Mouse (Mus musculus): Measurements from ENCODE around the gene Pih1d1. TPM values are rescaled to one million over a fixed set of nuclear protein-coding genes. Genes with fewer than 3 reads are reported as not detected.
"Not testable (repeated sequence)": the region's sequence is repeated elsewhere in the genome, so short reads cannot be mapped to it uniquely, and the experiment has no call there.

Pih1d1 gene
- polyA plus RNA-seq, 1 experiment, result 62.5 TPM

- DNase-seq (ENCODE audit: low read depth, low spot score), result not testable (repeated sequence)
- 58% methylated on average over 5 of the region's 5 CpGs for WGBS
Measured at GRCm38 (mm10) chr7:45125649-45126048, 28.5 kb upstream of the Pih1d1 start.

DNA sequence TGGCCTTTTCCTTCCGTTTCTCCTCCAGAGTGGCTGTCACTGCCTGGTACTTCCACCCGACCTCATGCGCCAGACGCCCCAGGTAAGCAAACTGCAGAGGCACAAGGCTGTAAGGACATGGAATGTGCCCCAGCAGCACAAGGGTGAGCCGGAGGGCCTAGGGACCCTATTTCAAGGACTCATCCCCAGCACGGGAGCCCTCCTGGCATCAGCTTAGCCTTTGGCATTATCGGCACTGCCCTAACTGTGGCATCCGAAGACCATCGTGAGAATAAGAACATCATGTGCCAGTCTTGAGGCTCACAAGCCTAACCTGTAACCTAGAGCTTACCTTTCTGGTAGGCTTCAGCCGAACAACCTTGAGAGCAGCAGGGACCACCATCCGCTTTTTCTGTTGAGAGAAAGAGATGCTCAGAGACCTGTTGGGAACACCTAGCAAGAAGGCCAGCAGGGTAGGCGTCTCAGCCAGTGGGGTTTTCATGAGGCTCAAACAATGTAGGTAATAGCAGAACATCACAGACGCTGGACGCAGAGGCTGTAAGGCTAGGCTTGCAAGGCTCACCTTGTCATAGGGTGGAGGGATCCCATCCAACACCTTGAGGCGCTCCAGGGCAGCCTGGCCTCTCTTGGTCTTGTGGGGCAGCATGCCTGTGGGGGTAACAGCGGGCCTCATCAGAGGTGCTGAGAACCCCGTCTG is 27.8 kb upstream of the Pih1d1 start:
- no peak for DNase-seq (ENCODE audit: low read depth, low spot score)
- WGBS, result 63% methylated on average over 17 of the region's 17 CpGs

DNA sequence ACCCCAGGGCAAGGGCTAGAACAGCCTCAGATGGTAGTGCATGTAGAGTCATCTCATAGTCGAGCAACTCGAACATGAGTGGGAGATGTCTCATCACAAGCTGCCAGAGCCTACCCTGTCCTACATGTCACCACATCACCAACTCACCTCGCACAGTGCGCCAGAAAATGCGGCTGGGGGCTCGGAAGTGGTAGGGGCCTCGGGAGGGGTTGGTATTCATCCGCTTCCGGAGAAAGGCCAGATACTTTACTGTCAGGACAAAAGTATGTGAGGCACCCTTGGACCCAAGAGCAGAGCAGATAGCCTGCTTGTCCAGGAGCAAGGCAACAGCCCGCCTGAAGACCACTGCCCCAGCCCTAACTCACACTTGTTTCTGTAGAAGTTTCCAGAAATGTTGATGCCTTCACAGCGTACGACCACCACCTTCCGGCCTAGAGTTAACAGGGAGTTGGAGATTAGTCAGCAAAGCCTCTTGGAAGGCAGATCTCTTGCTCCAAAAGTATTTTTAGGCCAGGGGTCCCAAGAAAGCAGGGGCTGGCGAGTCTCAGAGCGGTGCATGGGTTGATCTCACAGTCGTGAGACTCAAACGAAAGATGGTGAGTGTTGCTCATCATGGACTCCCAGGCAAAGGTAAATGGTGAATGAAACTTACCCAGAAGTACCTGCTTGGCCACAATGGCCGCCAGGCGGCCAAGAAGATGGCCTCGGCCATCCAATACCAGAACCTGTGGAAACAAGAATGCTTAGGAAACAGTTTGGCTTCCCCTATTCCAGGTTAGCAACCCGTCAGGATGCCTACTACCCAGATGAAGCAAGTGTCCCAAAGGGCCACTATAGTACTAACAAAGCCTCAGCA is 27.0 kb upstream of the Pih1d1 start:
- WGBS, result 24% methylated on average over 21 of the region's 21 CpGs
- no peak for DNase-seq (ENCODE audit: low read depth, low spot score)

- DNase-seq (ENCODE audit: low read depth, low spot score), result no peak
- under 1% methylated on average over 6 of the region's 6 CpGs for WGBS
Measured at GRCm38 (mm10) chr7:45127700-45128224, 26.3 kb upstream of the Pih1d1 start.

- WGBS, result under 1% methylated on average over 48 of the region's 48 CpGs
- peak; percentile 98 for DNase-seq (ENCODE audit: low read depth, low spot score)
Measured at GRCm38 (mm10) chr7:45128624-45129246, 25.4 kb upstream of the Pih1d1 start, which contains the start of gene Rpl13a. Rpl13a (minus strand) TSS chr7:45128761.

DNA sequence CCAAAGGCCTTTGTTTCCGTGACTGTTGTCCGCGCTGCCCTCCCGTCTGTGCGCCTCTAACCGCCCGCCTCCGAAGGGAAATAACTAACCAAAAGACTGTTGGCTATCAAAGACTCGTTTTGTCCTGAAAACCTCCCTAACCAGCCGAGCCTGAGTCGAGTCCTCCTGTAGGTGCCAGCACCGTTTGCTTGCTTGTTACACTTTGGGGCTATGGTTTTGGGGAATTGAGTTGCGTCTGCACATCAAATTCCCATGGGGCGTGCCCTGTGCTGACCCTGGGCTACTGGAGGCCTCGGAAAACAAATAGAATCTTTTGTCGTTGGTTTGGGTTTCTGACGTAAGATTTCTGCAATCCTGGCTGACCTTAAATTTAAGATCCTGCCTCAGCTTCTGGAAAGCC is 24.8 kb upstream of the Pih1d1 start:
- 2% methylated on average over 17 of the region's 17 CpGs for WGBS
- DNase-seq (ENCODE audit: low read depth, low spot score), result no peak

- WGBS, result 72% methylated on average over 15 of the region's 15 CpGs
- no peak for DNase-seq (ENCODE audit: low read depth, low spot score)
Measured at GRCm38 (mm10) chr7:45129776-45130512, 24.2 kb upstream of the Pih1d1 start.

DNA sequence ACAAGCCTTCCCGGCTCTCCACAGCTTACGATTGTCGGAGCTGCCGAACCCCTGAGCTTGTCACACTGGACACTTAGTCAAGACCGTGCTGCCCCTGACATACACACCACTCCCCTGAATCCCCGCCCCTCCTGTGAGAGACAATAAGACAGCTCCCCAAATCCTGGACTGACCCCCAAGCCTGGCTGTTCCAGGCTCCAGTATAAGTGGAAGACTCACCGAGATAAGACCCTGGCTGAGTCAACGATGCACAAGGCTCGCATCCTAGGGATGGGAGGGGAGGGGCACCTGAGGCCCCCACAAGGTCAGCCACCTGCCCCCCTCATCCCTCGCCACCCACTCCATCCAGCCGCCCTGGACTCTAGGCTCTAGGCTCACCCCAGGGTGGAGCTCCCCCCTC is 22.3 kb upstream of the Pih1d1 start:
- 92% methylated on average over 11 of the region's 11 CpGs for WGBS
- DNase-seq (ENCODE audit: low read depth, low spot score), result no peak

DNA sequence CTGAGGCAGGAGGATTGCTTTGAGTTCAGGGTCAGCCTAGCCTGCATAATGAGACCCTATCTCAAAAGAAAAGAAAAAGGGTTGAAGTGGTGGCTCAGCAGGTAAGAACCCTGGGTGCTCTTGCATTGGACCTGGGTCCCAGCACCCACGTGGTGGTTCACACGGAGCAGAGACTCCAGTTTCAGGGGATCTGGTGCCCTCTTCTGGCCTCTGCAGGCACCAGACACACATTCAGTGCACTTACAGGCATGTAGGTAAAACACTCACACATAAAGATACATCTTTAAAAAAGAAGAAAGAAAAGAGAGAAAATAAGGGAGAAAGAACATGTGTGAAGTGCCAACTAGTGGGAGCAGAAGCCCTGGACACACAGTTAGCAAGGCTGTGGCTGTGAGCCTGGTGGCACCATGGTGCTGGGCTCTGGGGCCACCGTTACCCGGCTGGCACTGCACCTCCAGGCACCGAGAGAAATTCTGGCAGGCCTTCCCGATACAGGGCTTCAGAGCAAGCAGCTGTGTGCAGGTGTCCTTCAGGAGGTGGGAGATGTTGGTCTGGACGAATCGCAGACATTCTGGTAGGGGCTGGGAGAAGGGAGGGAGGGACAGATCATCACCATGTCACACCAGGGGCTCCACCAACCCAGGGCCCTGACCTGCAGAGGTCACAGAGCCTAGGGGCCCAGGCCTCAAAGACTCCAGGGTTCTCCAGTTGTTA is 20.5 kb upstream of the Pih1d1 start:
- no peak for DNase-seq (ENCODE audit: low read depth, low spot score)
- 79% methylated on average over 8 of the region's 8 CpGs for WGBS

DNA sequence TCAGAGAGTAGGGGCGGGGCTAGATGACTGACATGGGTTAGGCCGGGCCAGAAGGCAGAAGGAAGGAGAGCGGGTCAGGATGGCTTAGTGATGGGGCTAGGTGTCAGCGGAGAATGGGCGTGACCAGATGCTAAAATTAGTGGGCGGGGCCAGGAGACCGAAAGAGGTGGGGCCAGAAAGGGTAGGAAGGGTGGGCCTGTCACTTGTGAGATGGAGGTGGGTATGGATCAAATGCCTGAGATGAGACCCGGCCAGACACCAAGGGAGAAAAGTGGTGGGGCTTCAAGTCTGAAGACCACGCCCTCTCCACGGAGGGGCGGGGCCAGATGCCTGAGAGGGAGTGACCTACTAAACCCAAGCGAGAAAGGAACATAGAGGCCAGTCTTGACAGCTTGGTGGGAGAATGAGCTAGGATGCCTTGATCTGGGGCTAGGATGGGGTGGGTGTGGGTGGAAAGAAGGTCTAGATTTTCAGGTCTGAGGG is 19.5 kb upstream of the Pih1d1 start:
- DNase-seq (ENCODE audit: low read depth, low spot score), result no peak
- 25% methylated on average over 12 of the region's 12 CpGs for WGBS

DNA sequence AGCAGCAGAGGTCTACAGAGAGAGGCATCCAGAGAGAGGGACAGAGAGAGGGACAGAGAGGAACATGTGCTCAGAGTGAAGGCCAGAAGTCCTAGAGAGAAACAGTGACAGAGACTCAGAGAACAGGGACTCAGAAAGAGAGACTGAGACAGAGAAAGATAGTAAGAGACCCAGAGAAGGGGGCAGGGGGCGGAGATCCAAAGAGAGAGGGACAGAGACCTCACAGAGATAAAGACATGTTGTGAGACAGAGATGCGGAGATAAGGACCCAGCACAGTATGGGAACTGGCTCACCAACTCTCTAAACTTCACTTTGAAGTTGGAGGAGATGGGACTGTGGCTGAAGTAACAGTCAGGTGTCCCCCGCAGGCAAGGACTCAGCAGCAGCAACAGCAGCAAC is 18.7 kb upstream of the Pih1d1 start:
- 81% methylated on average over 3 of the region's 3 CpGs for WGBS
- DNase-seq (ENCODE audit: low read depth, low spot score), result no peak

GRCm38 (mm10) chr7:45135993-45136567 is 18.0 kb upstream of the Pih1d1 start, which contains the start of the genes Gm45713 and Flt3l:
Gm45713 (minus strand) TSS chr7:45136231.
Flt3l (minus strand) TSS chr7:45136432.
- WGBS, result 2% methylated on average over 29 of the region's 29 CpGs
- peak; percentile 95 for DNase-seq (ENCODE audit: low read depth, low spot score)

DNA sequence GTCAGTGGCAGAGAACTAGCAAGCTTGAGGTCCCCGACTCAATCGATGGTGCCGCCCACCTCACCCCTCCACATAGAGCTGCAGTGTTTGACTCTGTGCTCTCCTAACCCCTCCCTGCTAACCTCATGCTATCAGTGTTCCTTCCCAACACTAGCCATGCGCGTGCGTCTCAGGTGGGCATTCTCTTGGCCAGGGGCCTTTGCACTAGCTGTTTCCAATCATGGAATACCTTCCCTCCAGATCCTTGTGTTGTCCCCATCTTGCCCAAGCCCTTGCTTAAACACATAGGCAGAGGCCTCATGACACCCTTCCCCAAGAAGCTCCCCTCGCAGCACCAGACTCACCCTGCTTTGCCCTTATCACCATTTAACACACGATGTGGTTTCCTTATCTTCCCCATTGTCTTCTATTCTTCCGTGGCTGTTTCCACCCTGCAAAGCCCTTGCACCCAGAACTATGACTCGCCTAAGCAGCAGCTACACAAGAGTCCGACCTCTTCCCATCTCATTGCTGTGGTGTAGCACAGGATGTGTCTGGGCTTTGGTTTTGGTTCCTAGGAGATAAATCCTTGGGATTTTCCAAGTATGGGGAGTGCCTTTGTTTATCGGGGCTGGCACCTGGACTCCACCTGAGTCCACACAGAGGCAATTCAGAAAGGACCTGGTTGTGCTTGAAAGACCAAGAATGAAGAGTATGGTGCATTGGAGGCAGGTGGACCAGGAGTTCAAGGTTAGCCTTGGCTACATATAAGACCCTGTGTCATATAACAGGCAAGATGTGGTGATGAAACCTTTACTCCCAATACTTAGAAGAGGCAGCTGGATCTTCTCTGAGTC is 16.7 kb upstream of the Pih1d1 start:
- WGBS, result 59% methylated on average over 12 of the region's 12 CpGs
- no peak for DNase-seq (ENCODE audit: low read depth, low spot score)

DNA sequence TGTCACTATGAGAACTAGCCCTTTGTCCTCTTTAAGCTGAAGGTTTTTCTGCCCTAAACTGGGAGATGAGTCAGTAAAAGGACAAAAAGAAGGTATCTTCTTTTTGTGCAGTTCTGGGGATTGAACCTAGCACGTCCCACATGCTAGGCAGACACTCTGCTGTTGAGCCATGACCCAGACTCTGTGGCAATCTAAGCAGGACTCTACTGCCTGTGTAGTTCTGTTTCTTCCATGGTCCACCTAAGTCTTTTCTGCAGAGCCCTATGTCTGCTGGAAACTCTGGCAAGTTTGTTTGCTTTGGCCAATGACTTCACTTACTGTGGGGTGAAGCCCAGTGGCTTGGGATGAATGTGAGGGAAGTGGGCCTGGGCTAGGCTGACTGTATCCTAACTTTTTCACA is 15.7 kb upstream of the Pih1d1 start:
- 100% methylated on average over 1 of the region's 1 CpGs for WGBS
- DNase-seq (ENCODE audit: low read depth, low spot score), result no peak

GRCm38 (mm10) chr7:45139904-45140723 is 14.0 kb upstream of the Pih1d1 start:
- WGBS, result 66% methylated on average over 8 of the region's 8 CpGs
- no peak for DNase-seq (ENCODE audit: low read depth, low spot score)

DNA sequence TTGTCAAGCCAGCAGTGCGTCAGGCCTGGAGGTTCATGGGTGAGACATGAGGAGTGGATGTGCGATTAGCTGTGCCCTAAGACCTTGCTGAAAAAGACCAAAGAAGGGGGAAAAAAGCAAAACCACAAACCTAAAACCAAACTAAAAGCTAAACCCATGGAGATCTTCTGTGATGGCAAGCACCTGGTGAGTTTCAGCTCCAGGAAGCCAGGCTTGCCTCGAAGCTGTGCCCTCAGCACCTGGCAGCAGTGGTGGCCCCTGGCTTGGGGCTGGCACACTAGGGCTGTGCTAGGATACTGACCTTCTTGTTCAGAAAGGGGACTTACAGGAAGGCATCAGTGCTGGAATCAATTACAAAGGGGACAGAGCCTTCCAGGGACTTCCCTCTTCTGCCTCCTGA is 12.8 kb upstream of the Pih1d1 start:
- WGBS, result 88% methylated on average over 3 of the region's 3 CpGs
- no peak for DNase-seq (ENCODE audit: low read depth, low spot score)

GRCm38 (mm10) chr7:45141914-45142313 is 12.2 kb upstream of the Pih1d1 start:
- WGBS, result 93% methylated on average over 5 of the region's 5 CpGs
- DNase-seq (ENCODE audit: low read depth, low spot score), result no peak
